Mouse (Mus musculus): ENCODE results near the gene Ddit4l. TPM values are rescaled to one million over a fixed set of nuclear protein-coding genes. Genes with fewer than 3 reads are reported as not detected.
"Not testable (repeated sequence)": the region's sequence is repeated elsewhere in the genome, so short reads cannot be mapped to it uniquely, and the experiment has no call there.

Gene Ddit4l
- polyA plus RNA-seq, 1 experiment = 11.2 TPM

- no peak overlapping the region for H3K4me3 ChIP-seq (ENCODE audit: control insufficient read depth, low read depth, low read length)
- no peak overlapping the region for H3K27ac ChIP-seq (ENCODE audit: control insufficient read depth, insufficient read depth, low read depth, low read length)
- no peaks in the 10 kb centered on the region for H3K36me3 ChIP-seq (ENCODE audit: control insufficient read depth, insufficient read depth, low read length)
- no peak for TF ChIP-seq CTCF (IDR thresholded peaks at IDR 0.05; ENCODE audit: control insufficient read depth, insufficient read depth, insufficient replicate concordance, low read depth, low read length)
- no peak for TF ChIP-seq POLR2A (IDR thresholded peaks at IDR 0.05; ENCODE audit: control insufficient read depth, low read depth, low read length)
- no peaks in the 10 kb centered on the region for H3K27me3 ChIP-seq (ENCODE audit: control insufficient read depth, insufficient read depth, low read length)
- H3K4me1 ChIP-seq (ENCODE audit: control insufficient read depth, insufficient read depth, low read length) = no peaks in the 10 kb centered on the region
These were observed 26.2 kb downstream of the Ddit4l start for GRCm38 (mm10) chr3:137647427-137648100.

- TF ChIP-seq CTCF (IDR thresholded peaks at IDR 0.05; ENCODE audit: control insufficient read depth, insufficient read depth, insufficient replicate concordance, low read depth, low read length) (no peak), POLR2A (IDR thresholded peaks at IDR 0.05; ENCODE audit: control insufficient read depth, low read depth, low read length) (no peak)
- Histone ChIP-seq H3K4me3 (ENCODE audit: control insufficient read depth, low read depth, low read length) (no peak overlapping the region), H3K36me3 (ENCODE audit: control insufficient read depth, insufficient read depth, low read length) (no peaks in the 10 kb centered on the region), H3K4me1 (ENCODE audit: control insufficient read depth, insufficient read depth, low read length) (no peaks in the 10 kb centered on the region), H3K27me3 (ENCODE audit: control insufficient read depth, insufficient read depth, low read length) (no peaks in the 10 kb centered on the region), H3K27ac (ENCODE audit: control insufficient read depth, insufficient read depth, low read depth, low read length) (no peak overlapping the region)
These were observed 27.7 kb downstream of the Ddit4l start for GRCm38 (mm10) chr3:137649112-137649511.

GRCm38 (mm10) chr3:137652853-137653252 lies 31.4 kb downstream of the Ddit4l start:
- no peaks in the 10 kb centered on the region for H3K4me1 ChIP-seq (ENCODE audit: control insufficient read depth, insufficient read depth, low read length)
- H3K36me3 ChIP-seq (ENCODE audit: control insufficient read depth, insufficient read depth, low read length) = no peaks in the 10 kb centered on the region
- no peak overlapping the region for H3K4me3 ChIP-seq (ENCODE audit: control insufficient read depth, low read depth, low read length)
- H3K27me3 ChIP-seq (ENCODE audit: control insufficient read depth, insufficient read depth, low read length) = no peaks in the 10 kb centered on the region
- H3K27ac ChIP-seq (ENCODE audit: control insufficient read depth, insufficient read depth, low read depth, low read length) = no peak overlapping the region
- TF ChIP-seq POLR2A (IDR thresholded peaks at IDR 0.05; ENCODE audit: control insufficient read depth, low read depth, low read length) = no peak
- no peak for TF ChIP-seq CTCF (IDR thresholded peaks at IDR 0.05; ENCODE audit: control insufficient read depth, insufficient read depth, insufficient replicate concordance, low read depth, low read length)

- not testable (repeated sequence) for H3K4me3 ChIP-seq (ENCODE audit: control insufficient read depth, low read depth, low read length); H3K27me3 ChIP-seq (ENCODE audit: control insufficient read depth, insufficient read depth, low read length); H3K36me3 ChIP-seq (ENCODE audit: control insufficient read depth, insufficient read depth, low read length); H3K27ac ChIP-seq (ENCODE audit: control insufficient read depth, insufficient read depth, low read depth, low read length); H3K4me1 ChIP-seq (ENCODE audit: control insufficient read depth, insufficient read depth, low read length)
These were observed 49.8 kb downstream of the Ddit4l start, which contains the start of gene Gm21962 for GRCm38 (mm10) chr3:137671224-137671623. TSS of gene Gm21962 (plus strand) at chr3:137671524.

Other genes with a start within 250 kb of the Ddit4l start
- not detected in 2 replicates for gene Gm21962, start 49.9 kb downstream of the Ddit4l start, polyA plus RNA-seq (2012; rRNA removed)
- gene H2afz, start 242.9 kb downstream of the Ddit4l start, polyA plus RNA-seq (2012; rRNA removed) = 782 and 970 TPM in 2 replicates
- 65.5 and 76.7 TPM in 2 replicates for gene Dnajb14, start 246.1 kb downstream of the Ddit4l start, polyA plus RNA-seq (2012; rRNA removed)

All from testis, adult 2 months (tissue).